Mouse (Mus musculus) hindbrain, embryonic 13.5 days (tissue): ENCODE results near the gene Fgf2. TPM values are rescaled to one million over a fixed set of nuclear protein-coding genes. Genes with fewer than 3 reads are reported as not detected.

ENCODE experiments used
- ATAC-seq: fragments of 200-750 bp; cut with Nextera tagmentation; 2 replicates; pipeline ENCODE4 v1.8.0; 2017; ENCODE audit warnings: moderate TSS enrichment; ENCODE audit not compliant: low FRiP score
- H3K27ac ChIP-seq: fragments of 300-500 bp; sonication (generic); 2 replicates; pipeline ENCODE4 v1.5.1; 2015; ENCODE audit warnings: inconsistent platforms, mild to moderate bottlenecking, moderate library complexity
- H3K27me3 ChIP-seq: fragments of 300-500 bp; sonication (generic); 2 replicates; pipeline ENCODE4 v1.6.1; 2015; ENCODE audit warnings: mild to moderate bottlenecking, inconsistent platforms
- H3K36me3 ChIP-seq: fragments of 300-500 bp; sonication (generic); 2 replicates; pipeline ENCODE4 v1.6.1; 2015; ENCODE audit warnings: mild to moderate bottlenecking, inconsistent platforms
- H3K4me1 ChIP-seq: fragments of 300-500 bp; sonication (generic); replicated peaks from 2 replicates; pipeline ENCODE4 v1.6.1; 2015; ENCODE audit warnings: inconsistent platforms
- H3K4me2 ChIP-seq: fragments of 300-500 bp; sonication (generic); 2 replicates; pipeline ENCODE4 v1.6.1; 2015; ENCODE audit warnings: inconsistent platforms, mild to moderate bottlenecking, moderate library complexity
- H3K4me3 ChIP-seq: fragments of 300-500 bp; sonication (generic); 2 replicates; pipeline ENCODE4 v1.5.1; 2015; ENCODE audit warnings: mild to moderate bottlenecking, inconsistent platforms
- H3K9ac ChIP-seq: fragments of 300-500 bp; sonication (generic); 2 replicates; pipeline ENCODE4 v1.6.1; 2015; ENCODE audit warnings: mild to moderate bottlenecking, inconsistent platforms
- H3K9me3 ChIP-seq: fragments of 300-500 bp; sonication (generic); 2 replicates; pipeline ENCODE4 v1.6.1; 2016; ENCODE audit warnings: inconsistent platforms
- WGBS: fragments of 180-500 bp; shearing (Covaris S2); methylation state at CpG from one replicate; pipeline ENCODE4 v1.1.7; 2015; 5-methylcytosine and 5-hydroxymethylcytosine counted together
- polyA plus RNA-seq: library from polyadenylated mRNA; unstranded; fragments of >200 nt; fragmentation: Nextera tagmentation; extraction: Ambion mirVana; gene quantifications from 2 replicates; pipeline ENCODE4 v1.2.1, GENCODE M21; 2015

Fgf2 gene
- 0.34 and 0.53 TPM in 2 replicates for polyA plus RNA-seq

- H3K4me3 ChIP-seq: peak within 1 kb of the TSS; percentile 69
- under 1% methylated on average over 74 of the region's 75 CpGs for WGBS
- peaks cover 46% of the 10 kb centered on the region for H3K27me3 ChIP-seq
- no peaks in the 10 kb centered on the region for H3K9me3 ChIP-seq
- H3K9ac ChIP-seq: peak within 1 kb of the TSS; percentile 81
- ATAC-seq: peak; percentile 76
- H3K4me1 ChIP-seq: peaks cover 17% of the 10 kb centered on the region
- peak within 1 kb of the TSS; percentile 100 for H3K4me2 ChIP-seq
- H3K36me3 ChIP-seq: no peaks in the 10 kb centered on the region
- no peak within 1 kb of the TSS for H3K27ac ChIP-seq
Measured at GRCm38 (mm10) chr3:37348221-37349165, at the start of gene Fgf2. Gene Fgf2 (plus strand): TSS chr3:37348346.

GRCm38 (mm10) chr3:37299470-37299869, 48.7 kb upstream of the Fgf2 start:
- 67% methylated on average over 3 of the region's 3 CpGs for WGBS
- Histone ChIP-seq H3K27me3 (no peaks in the 10 kb centered on the region), H3K4me2 (no peak overlapping the region), H3K9me3 (no peaks in the 10 kb centered on the region), H3K4me1 (no peaks in the 10 kb centered on the region), H3K9ac (no peak overlapping the region), H3K36me3 (no peaks in the 10 kb centered on the region), H3K27ac (no peak overlapping the region), H3K4me3 (no peak overlapping the region)
- no peak for ATAC-seq

- Histone ChIP-seq H3K9ac (no peak overlapping the region), H3K36me3 (no peaks in the 10 kb centered on the region), H3K27ac (no peak overlapping the region), H3K4me3 (no peak overlapping the region), H3K9me3 (0 out of 2 replicates have a peak, but pooled peaks cover 4% of the 10 kb centered on the region), H3K4me2 (no peak overlapping the region), H3K27me3 (no peaks in the 10 kb centered on the region), H3K4me1 (no peaks in the 10 kb centered on the region)
- 44% methylated on average over 12 of the region's 12 CpGs for WGBS
- ATAC-seq: no peak
Measured at GRCm38 (mm10) chr3:37302685-37303084, 45.5 kb upstream of the Fgf2 start.

GRCm38 (mm10) chr3:37303392-37304139, 44.6 kb upstream of the Fgf2 start:
- ATAC-seq: no peak
- H3K27ac ChIP-seq: no peak overlapping the region
- 0 out of 2 replicates have a peak, but pooled peaks cover 4% of the 10 kb centered on the region for H3K9me3 ChIP-seq
- no peak overlapping the region for H3K9ac ChIP-seq
- H3K4me3 ChIP-seq: no peak overlapping the region
- no peaks in the 10 kb centered on the region for H3K27me3 ChIP-seq
- no peaks in the 10 kb centered on the region for H3K36me3 ChIP-seq
- no peak overlapping the region for H3K4me2 ChIP-seq
- no peaks in the 10 kb centered on the region for H3K4me1 ChIP-seq
- 77% methylated on average over 8 of the region's 8 CpGs for WGBS

- WGBS: 2% methylated on average over 10 of the region's 10 CpGs
- no peak; the same call in 1 of the 2 replicates for ATAC-seq
- peak overlapping the region; percentile 75 for H3K4me3 ChIP-seq
Measured at GRCm38 (mm10) chr3:37311897-37312369, 36.2 kb upstream of the Fgf2 start.

GRCm38 (mm10) chr3:37312370-37312941, 35.7 kb upstream of the Fgf2 start, which contains the start of the genes Bbs12 and Cetn4:
Gene Bbs12 (plus strand): TSS chr3:37312554.
Gene Cetn4 (minus strand): TSS chr3:37312708.
- WGBS: under 1% methylated on average over 54 of the region's 54 CpGs
- peak within 1 kb of the TSS; percentile 87 for H3K9ac ChIP-seq
- ATAC-seq: peak; percentile 100

More at GRCm38 (mm10) chr3:37311897-37312369, 36.2 kb upstream of the Fgf2 start:
- Histone ChIP-seq H3K36me3 (no peaks in the 10 kb centered on the region), H3K9me3 (no peaks in the 10 kb centered on the region), H3K9ac (peak overlapping the region; percentile 87), H3K27me3 (no peaks in the 10 kb centered on the region), H3K27ac (peak overlapping the region; percentile 79; the same call in 1 of the 2 replicates), H3K4me1 (peaks cover 13% of the 10 kb centered on the region), H3K4me2 (peak overlapping the region; percentile 68)

GRCm38 (mm10) chr3:37313371-37313770, 34.8 kb upstream of the Fgf2 start:
- no peak overlapping the region; the same call in 1 of the 2 replicates for H3K9ac ChIP-seq
- WGBS: 42% methylated on average over 1 of the region's 1 CpGs

More at GRCm38 (mm10) chr3:37312370-37312941, 35.7 kb upstream of the Fgf2 start, which contains the start of the genes Bbs12 and Cetn4:
- H3K27me3 ChIP-seq: no peaks in the 10 kb centered on the region
- H3K9me3 ChIP-seq: no peaks in the 10 kb centered on the region
- H3K27ac ChIP-seq: peak within 1 kb of the TSS; percentile 79
- peak within 1 kb of the TSS; percentile 68 for H3K4me2 ChIP-seq
- H3K36me3 ChIP-seq: no peaks in the 10 kb centered on the region
- H3K4me3 ChIP-seq: peak within 1 kb of the TSS; percentile 75
- H3K4me1 ChIP-seq: peaks cover 13% of the 10 kb centered on the region

GRCm38 (mm10) chr3:37316233-37316632, 31.9 kb upstream of the Fgf2 start:
- Histone ChIP-seq H3K9ac (no peak overlapping the region), H3K27ac (no peak overlapping the region), H3K36me3 (peaks cover 19% of the 10 kb centered on the region), H3K4me1 (peaks cover 13% of the 10 kb centered on the region), H3K4me2 (no peak overlapping the region), H3K27me3 (no peaks in the 10 kb centered on the region), H3K4me3 (no peak overlapping the region), H3K9me3 (no peaks in the 10 kb centered on the region)
- 100% methylated on average over 1 of the region's 1 CpGs for WGBS
- no peak for ATAC-seq

More at GRCm38 (mm10) chr3:37313371-37313770, 34.8 kb upstream of the Fgf2 start:
- H3K4me1 ChIP-seq: peaks cover 13% of the 10 kb centered on the region
- H3K4me3 ChIP-seq: peak overlapping the region; percentile 75
- no peak overlapping the region for H3K27ac ChIP-seq
- no peak for ATAC-seq
- no peaks in the 10 kb centered on the region for H3K27me3 ChIP-seq
- H3K36me3 ChIP-seq: no peaks in the 10 kb centered on the region
- peak overlapping the region; percentile 68 for H3K4me2 ChIP-seq
- H3K9me3 ChIP-seq: no peaks in the 10 kb centered on the region

- Histone ChIP-seq H3K4me3 (no peak overlapping the region), H3K36me3 (peaks cover 17% of the 10 kb centered on the region), H3K27me3 (no peaks in the 10 kb centered on the region), H3K27ac (no peak overlapping the region), H3K9ac (no peak overlapping the region), H3K4me1 (no peaks in the 10 kb centered on the region), H3K4me2 (no peak overlapping the region), H3K9me3 (no peaks in the 10 kb centered on the region)
- no peak for ATAC-seq
- 51% methylated on average over 3 of the region's 3 CpGs for WGBS
Measured at GRCm38 (mm10) chr3:37324310-37324709, 23.8 kb upstream of the Fgf2 start.

GRCm38 (mm10) chr3:37325317-37326112, 22.6 kb upstream of the Fgf2 start:
- ATAC-seq: no peak
- H3K27me3 ChIP-seq: no peaks in the 10 kb centered on the region
- H3K4me3 ChIP-seq: no peak overlapping the region
- H3K27ac ChIP-seq: no peak overlapping the region
- no peaks in the 10 kb centered on the region for H3K9me3 ChIP-seq
- WGBS: 92% methylated on average over 5 of the region's 5 CpGs
- H3K9ac ChIP-seq: no peak overlapping the region
- no peak overlapping the region for H3K4me2 ChIP-seq
- H3K4me1 ChIP-seq: no peaks in the 10 kb centered on the region
- H3K36me3 ChIP-seq: peaks cover 5% of the 10 kb centered on the region; the same call in 1 of the 2 replicates

GRCm38 (mm10) chr3:37326627-37327026, 21.5 kb upstream of the Fgf2 start:
- Histone ChIP-seq H3K27me3 (no peaks in the 10 kb centered on the region), H3K4me2 (no peak overlapping the region), H3K4me3 (no peak overlapping the region), H3K27ac (no peak overlapping the region), H3K9me3 (no peaks in the 10 kb centered on the region), H3K36me3 (no peaks in the 10 kb centered on the region), H3K4me1 (no peaks in the 10 kb centered on the region), H3K9ac (no peak overlapping the region)
- ATAC-seq: no peak
- 96% methylated on average over 3 of the region's 3 CpGs for WGBS
